In the genomic region with DNA sequence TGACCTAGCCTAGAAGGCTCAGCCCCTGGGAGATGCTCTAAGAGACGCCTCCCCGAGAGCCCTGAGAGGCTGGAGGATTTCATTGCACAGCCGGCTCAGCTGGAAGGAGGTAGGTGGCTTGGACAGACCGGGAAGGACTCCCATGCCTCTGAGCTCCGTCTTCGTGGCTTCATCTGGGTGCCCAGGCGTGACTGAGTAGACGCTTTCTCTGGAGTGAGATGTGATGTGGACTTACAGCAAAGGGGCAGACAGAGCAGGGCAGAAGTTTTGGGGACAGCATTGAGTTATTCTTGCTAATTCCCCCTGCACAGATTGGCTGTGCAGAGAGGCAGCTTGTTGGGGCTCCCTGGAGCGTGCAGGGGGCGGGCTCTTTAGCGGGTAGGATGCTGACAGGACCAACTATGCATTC, we compare ENCODE assay signal across 8 mouse cellular contexts. TPM values are rescaled to one million over a fixed set of nuclear protein-coding genes. Genes with fewer than 3 reads are reported as not detected.
DNase-seq lines count a peak whose midpoint lies in the region; ATAC-seq and TF ChIP-seq lines count a peak whose summit lies in the region.

No protein-coding gene starts in this region.

- no peaks in the 10 kb centered on the region; the same call in 1 of the 2 replicates for H3K4me1 ChIP-seq in spleen, adult 2 months (ENCODE audit: control insufficient read depth, insufficient read depth, insufficient read length)
- no peaks in the 10 kb centered on the region for H3K4me1 ChIP-seq in intestine, postnatal 0 days (replicated peaks; ENCODE audit: control insufficient read depth, insufficient read depth, low read length)
- peaks cover 44% of the 10 kb centered on the region for H3K4me1 ChIP-seq in olfactory bulb, adult 2 months (ENCODE audit: control insufficient read depth, insufficient read depth, low read length)

- H3K4me3 ChIP-seq in spleen, adult 2 months (ENCODE audit: extremely low read depth, insufficient read depth, insufficient read length) = peak overlapping the region; percentile 19; the same call in 1 of the 2 replicates
- peak overlapping the region; percentile 31 for H3K4me3 ChIP-seq in intestine, postnatal 0 days (ENCODE audit: low read depth, low read length)
- peak overlapping the region; percentile 12 for H3K4me3 ChIP-seq in olfactory bulb, adult 2 months (ENCODE audit: insufficient read depth, low read depth, low read length)

- 9% methylated on average over 11 of the region's 11 CpGs for WGBS in spleen, adult 2 months
- WGBS in intestine, postnatal 0 days = 8% methylated on average over 11 of the region's 11 CpGs
- WGBS in olfactory bulb, adult 2 months = 4% methylated on average over 11 of the region's 11 CpGs

- H3K27me3 ChIP-seq in spleen, adult 2 months (ENCODE audit: control insufficient read depth, insufficient read depth, low read length) = no peaks in the 10 kb centered on the region
- H3K27me3 ChIP-seq in intestine, postnatal 0 days (replicated peaks; ENCODE audit: control insufficient read depth, insufficient read depth, low read length) = 0 out of 2 replicates have a peak, but pooled peaks cover 9% of the 10 kb centered on the region

- H3K27ac ChIP-seq in spleen, adult 2 months (ENCODE audit: insufficient read depth, low read length) = peak overlapping the region; percentile 37
- H3K27ac ChIP-seq in intestine, postnatal 0 days (ENCODE audit: low read depth, low read length) = peak overlapping the region; percentile 60; the same call in 1 of the 2 replicates
- no peak overlapping the region for H3K27ac ChIP-seq in olfactory bulb, adult 2 months (ENCODE audit: insufficient read depth, low read depth, low read length)

- H3K36me3 ChIP-seq in spleen, adult 2 months (ENCODE audit: control insufficient read depth, insufficient read depth, low read length) = no peaks in the 10 kb centered on the region
- no peaks in the 10 kb centered on the region for H3K36me3 ChIP-seq in intestine, postnatal 0 days (ENCODE audit: control insufficient read depth, insufficient read depth)

- TF ChIP-seq POLR2A in spleen, adult 2 months (IDR thresholded peaks at IDR 0.05; ENCODE audit: low read depth, low read length) = no peak
- TF ChIP-seq POLR2A in olfactory bulb, adult 2 months (IDR thresholded peaks at IDR 0.05; ENCODE audit: insufficient read depth, low read depth, low read length) = no peak

- no peak for TF ChIP-seq CTCF in spleen, adult 2 months (IDR thresholded peaks at IDR 0.05; ENCODE audit: extremely low read depth, insufficient read depth, insufficient read length, insufficient replicate concordance)
- no peak for TF ChIP-seq CTCF in intestine, postnatal 0 days (IDR thresholded peaks at IDR 0.05; ENCODE audit: low read depth)
- no peak for TF ChIP-seq CTCF in olfactory bulb, adult 2 months (IDR thresholded peaks at IDR 0.05; ENCODE audit: insufficient read depth, low read depth, low read length)

- H3K9ac ChIP-seq in intestine, postnatal 0 days (ENCODE audit: low read depth, low read length) = no peak overlapping the region

- ATAC-seq in intestine, postnatal 0 days = no peak
- no peak for ATAC-seq in inflammation-experienced regulatory T-cells, adult 6 months

- H3K9me3 ChIP-seq in intestine, postnatal 0 days (ENCODE audit: control insufficient read depth) = no peaks in the 10 kb centered on the region

- peak overlapping the region; percentile 52 for H3K4me2 ChIP-seq in intestine, postnatal 0 days (replicated peaks; ENCODE audit: low read depth)

- DNase-seq in adrenal gland, adult 2 months = peak; percentile 50
- DNase-seq in adrenal gland, postnatal 10 days = no peak
- no peak for DNase-seq in spleen, adult 2 months (ENCODE audit: low read depth in 1 of 2, low spot score in 2 of 2)
- no peak for DNase-seq in spleen, postnatal 36 days (ENCODE audit: low spot score in 2 of 2)
- no peak for DNase-seq in cerebellum, adult 9-11 months

RNA-seq across cellular contexts. Expression of a gene that starts 0.5 kb away (rescaled TPM):
- 10 to 100 TPM; 14.8 to 24.8 TPM for total RNA-seq in adrenal gland, adult 2 months (2021)
- 14.6 and 17.9 TPM in 2 replicates for polyA plus RNA-seq in adrenal gland, adult 2 months (2012; rRNA removed)
- 10 to 100 TPM; 27.7 to 28.7 TPM for total RNA-seq in adrenal gland, postnatal 10 days (2021)
- 10.5 and 12.0 TPM in 2 replicates for polyA plus RNA-seq in spleen, adult 2 months (2012; rRNA removed)
- polyA plus RNA-seq in intestine, postnatal 0 days (2015; fragmentation: Nextera tagmentation; extraction: Ambion mirVana) = 5.2 and 6.1 TPM in 2 replicates
- polyA plus RNA-seq in olfactory bulb, adult 2 months (2012; ENCODE audit: insufficient read depth, insufficient read length, low replicate concordance, missing spikeins) = not detected in 2 replicates
- not detected for polyA plus RNA-seq in inflammation-experienced regulatory T-cells, adult 6 months (2017; shearing (Covaris generic))

RNA-seq across cellular contexts. Expression of a gene that starts 9.6 kb away (rescaled TPM):
- 10 to 100 TPM; 28.8 to 35.6 TPM for total RNA-seq in adrenal gland, adult 2 months (2021)
- 59.5 and 66.8 TPM in 2 replicates for polyA plus RNA-seq in adrenal gland, adult 2 months (2012; rRNA removed)
- 10 to 100 TPM; 29.7 to 29.8 TPM for total RNA-seq in adrenal gland, postnatal 10 days (2021)
- 42.7 and 50.5 TPM in 2 replicates for polyA plus RNA-seq in spleen, adult 2 months (2012; rRNA removed)
- 35.0 and 36.1 TPM in 2 replicates for polyA plus RNA-seq in intestine, postnatal 0 days (2015; fragmentation: Nextera tagmentation; extraction: Ambion mirVana)
- not detected in 2 replicates for polyA plus RNA-seq in olfactory bulb, adult 2 months (2012; ENCODE audit: insufficient read depth, insufficient read length, low replicate concordance, missing spikeins)
- 10 to 100 TPM; 23.6 to 35.7 (median 25.1) TPM for polyA plus RNA-seq in inflammation-experienced regulatory T-cells, adult 6 months (2017; shearing (Covaris generic))

RNA-seq across cellular contexts. Expression of a gene that starts 26.6 kb away (rescaled TPM):
- total RNA-seq in adrenal gland, adult 2 months (2021) = 100 to 1,000 TPM in 1 of 2 experiments, 10 to 100 TPM in 1; 92.7 to 160 TPM
- polyA plus RNA-seq in adrenal gland, adult 2 months (2012; rRNA removed) = 336 and 430 TPM in 2 replicates
- total RNA-seq in adrenal gland, postnatal 10 days (2021) = 10 to 100 TPM; 55.4 to 58.3 TPM
- polyA plus RNA-seq in spleen, adult 2 months (2012; rRNA removed) = 253 and 254 TPM in 2 replicates
- polyA plus RNA-seq in intestine, postnatal 0 days (2015; fragmentation: Nextera tagmentation; extraction: Ambion mirVana) = 348 and 382 TPM in 2 replicates
- polyA plus RNA-seq in olfactory bulb, adult 2 months (2012; ENCODE audit: insufficient read depth, insufficient read length, low replicate concordance, missing spikeins) = not detected in 2 replicates
- polyA plus RNA-seq in inflammation-experienced regulatory T-cells, adult 6 months (2017; shearing (Covaris generic)) = 100 to 1,000 TPM in 2 of 3 experiments, 10 to 100 TPM in 1; 86.5 to 166 (median 133) TPM

RNA-seq across cellular contexts. Expression of a gene that starts 48.2 kb away (rescaled TPM):
- total RNA-seq in adrenal gland, adult 2 months (2021) = 10 to 100 TPM; 10.1 to 17.1 TPM
- 26.4 and 40.6 TPM in 2 replicates for polyA plus RNA-seq in adrenal gland, adult 2 months (2012; rRNA removed)
- 10 to 100 TPM; 12.7 to 16.3 TPM for total RNA-seq in adrenal gland, postnatal 10 days (2021)
- polyA plus RNA-seq in spleen, adult 2 months (2012; rRNA removed) = 13.8 and 19.1 TPM in 2 replicates
- 11.3 and 11.7 TPM in 2 replicates for polyA plus RNA-seq in intestine, postnatal 0 days (2015; fragmentation: Nextera tagmentation; extraction: Ambion mirVana)
- polyA plus RNA-seq in olfactory bulb, adult 2 months (2012; ENCODE audit: insufficient read depth, insufficient read length, low replicate concordance, missing spikeins) = not detected in 2 replicates
- 1 to 10 TPM; 1.7 to 1.9 (median 1.9) TPM for polyA plus RNA-seq in inflammation-experienced regulatory T-cells, adult 6 months (2017; shearing (Covaris generic))
